Mouse (Mus musculus) embryonic fibroblast, embryonic 13.5 days (primary cell): ENCODE results near the gene Dchs2. TPM values are rescaled to one million over a fixed set of nuclear protein-coding genes. Genes with fewer than 3 reads are reported as not detected.
"Not testable (repeated sequence)": the region's sequence is repeated elsewhere in the genome, so short reads cannot be mapped to it uniquely, and the experiment has no call there.

Experiments
- H3K27ac ChIP-seq: 2 replicates; pipeline ENCODE4 v1.5.1; 2012; ENCODE audit warnings: low read length, control low read depth, inconsistent platforms; ENCODE audit not compliant: insufficient read depth
- H3K4me1 ChIP-seq: 2 replicates; pipeline ENCODE4 v1.6.1; 2011; ENCODE audit warnings: low read length; ENCODE audit not compliant: control insufficient read depth, insufficient read depth
- H3K4me3 ChIP-seq: 2 replicates; pipeline ENCODE4 v1.5.1; 2011; ENCODE audit warnings: mild to moderate bottlenecking, control low read depth, low read length; ENCODE audit not compliant: insufficient read depth
- CTCF ChIP-seq: IDR thresholded peaks from 2 replicates; pipeline ENCODE4 v1.5.1; 2011; ENCODE audit warnings: mild to moderate bottlenecking, control low read depth, low read length, moderate library complexity, borderline replicate concordance; ENCODE audit not compliant: insufficient read depth
- POLR2A ChIP-seq: IDR thresholded peaks from 2 replicates; pipeline ENCODE4 v1.6.1; 2011; ENCODE audit warnings: low read depth, mild to moderate bottlenecking, control low read depth, low read length, moderate library complexity
- polyA plus RNA-seq: library from polyadenylated mRNA; stranded (reverse); fragments of >200 nt; gene quantifications from 2 replicates; pipeline ENCODE4 v1.2.4, GENCODE M21; 2011; ENCODE audit warnings: low read depth; ENCODE audit not compliant: missing spikeins, insufficient read length

Gene Dchs2
- polyA plus RNA-seq, 1 experiment, result 0.25 TPM

DNA sequence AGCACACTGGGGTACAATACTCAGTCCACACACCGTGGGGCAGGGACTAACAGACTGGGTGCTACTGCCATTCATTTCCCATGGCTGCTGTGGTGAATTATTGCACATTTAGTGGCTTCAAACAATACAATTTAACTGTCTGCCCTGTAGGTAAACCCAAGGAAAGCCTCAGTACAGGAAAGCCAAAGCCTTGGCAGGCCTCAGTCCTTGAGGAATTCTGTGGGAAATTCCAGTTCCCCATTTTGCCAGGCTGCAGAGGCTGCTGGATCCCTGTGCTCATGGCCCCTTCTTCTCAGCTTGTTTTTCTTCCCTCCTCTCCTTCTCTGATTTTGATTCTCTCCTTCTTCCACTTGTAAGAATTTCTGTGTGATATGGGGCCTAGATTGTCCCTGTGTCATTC lies 12.8 kb upstream of the Dchs2 start:
- no peak for TF ChIP-seq POLR2A
- TF ChIP-seq CTCF, result no peak
- Histone ChIP-seq H3K4me3 (no peak overlapping the region), H3K4me1 (no peaks in the 10 kb centered on the region; the same call in 1 of the 2 replicates), H3K27ac (no peak overlapping the region)

GRCm38 (mm10) chr3:83117592-83117991 lies 10.2 kb upstream of the Dchs2 start:
- no peak overlapping the region for H3K27ac ChIP-seq
- TF ChIP-seq POLR2A, result no peak
- TF ChIP-seq CTCF, result no peak
- H3K4me3 ChIP-seq, result no peak overlapping the region
- H3K4me1 ChIP-seq, result no peaks in the 10 kb centered on the region

DNA sequence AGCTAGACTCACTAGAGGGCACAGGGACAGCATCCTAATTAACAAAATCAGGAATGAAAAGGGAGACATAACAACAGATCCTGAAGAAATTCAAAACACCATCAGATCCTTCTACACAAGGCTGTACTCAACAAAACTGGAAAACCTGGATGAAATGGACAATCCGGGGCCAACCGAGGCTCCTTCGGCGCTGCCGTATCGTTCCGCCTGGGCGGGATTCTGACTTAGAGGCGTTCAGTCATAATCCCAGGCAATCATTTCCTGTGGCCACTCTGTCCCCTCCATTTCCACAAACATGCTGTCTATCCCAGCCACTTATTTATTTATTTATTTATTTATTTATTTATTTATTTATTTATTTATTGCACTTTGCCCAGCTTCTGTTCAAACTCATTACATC lies 3.8 kb upstream of the Dchs2 start:
- H3K27ac ChIP-seq, H3K4me3 ChIP-seq, H3K4me1 ChIP-seq: not testable (repeated sequence)

- Histone ChIP-seq H3K27ac (no peak overlapping the region), H3K4me3 (peak overlapping the region; percentile 41), H3K4me1 (no peaks in the 10 kb centered on the region)
- TF ChIP-seq CTCF (no peak), POLR2A (no peak)
Observed at GRCm38 (mm10) chr3:83127088-83127725, 541 bp upstream of the Dchs2 start.

DNA sequence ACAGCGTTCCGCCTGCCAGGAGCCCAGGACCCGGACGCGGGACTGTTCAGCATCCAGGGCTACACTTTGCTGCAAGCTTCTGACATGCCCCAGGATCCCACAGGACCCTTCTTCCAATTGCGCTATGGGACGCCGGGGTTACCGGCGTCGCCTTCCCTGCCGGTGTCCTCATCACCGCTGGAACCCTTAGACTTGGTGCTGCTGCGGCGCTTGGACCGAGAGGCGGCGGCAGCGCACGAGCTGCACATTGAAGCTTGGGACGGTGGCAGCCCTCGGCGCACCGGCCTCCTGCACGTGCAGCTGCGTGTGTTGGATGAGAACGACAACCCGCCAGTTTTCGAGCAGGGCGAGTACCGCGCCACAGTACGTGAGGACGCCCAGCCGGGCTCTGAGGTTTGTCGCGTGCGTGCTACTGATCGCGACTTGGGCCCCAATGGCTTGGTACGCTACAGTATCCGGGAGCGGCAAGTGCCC lies 738 bp downstream of the Dchs2 start:
- no peak for TF ChIP-seq POLR2A
- TF ChIP-seq CTCF, result no peak
- peak overlapping the region; percentile 41 for H3K4me3 ChIP-seq
- H3K4me1 ChIP-seq, result no peaks in the 10 kb centered on the region
- no peak overlapping the region for H3K27ac ChIP-seq

DNA sequence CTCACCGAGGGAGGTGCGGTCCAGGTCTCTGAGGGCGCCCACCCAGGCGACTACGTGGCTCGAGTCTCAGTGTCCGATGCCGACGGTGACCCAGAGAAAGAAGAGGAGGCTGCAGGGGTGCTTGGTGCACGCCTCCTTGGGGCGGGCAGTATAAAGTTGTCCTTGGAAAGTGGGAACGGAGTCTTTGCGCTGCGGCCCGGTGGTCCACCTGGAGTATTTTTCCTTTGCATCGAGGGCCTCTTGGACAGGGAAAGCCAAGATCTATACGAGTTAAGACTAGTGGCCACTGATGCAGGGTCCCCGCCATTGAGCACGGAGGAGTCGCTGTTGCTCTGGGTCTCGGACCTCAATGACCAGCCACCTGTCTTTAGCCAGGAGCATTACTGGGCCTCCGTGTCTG lies 1.4 kb downstream of the Dchs2 start:
- no peak overlapping the region for H3K27ac ChIP-seq
- H3K4me3 ChIP-seq, result no peak overlapping the region
- no peaks in the 10 kb centered on the region for H3K4me1 ChIP-seq
- TF ChIP-seq POLR2A (no peak), CTCF (no peak)

- no peaks in the 10 kb centered on the region for H3K4me1 ChIP-seq
- H3K4me3 ChIP-seq, result no peak overlapping the region
- no peak overlapping the region for H3K27ac ChIP-seq
- TF ChIP-seq POLR2A (no peak), CTCF (no peak)
Observed at GRCm38 (mm10) chr3:83136413-83136812, 8.7 kb downstream of the Dchs2 start.

- no peak for TF ChIP-seq CTCF
- no peak for TF ChIP-seq POLR2A
Observed at GRCm38 (mm10) chr3:83138820-83139219, 11.1 kb downstream of the Dchs2 start.

DNA sequence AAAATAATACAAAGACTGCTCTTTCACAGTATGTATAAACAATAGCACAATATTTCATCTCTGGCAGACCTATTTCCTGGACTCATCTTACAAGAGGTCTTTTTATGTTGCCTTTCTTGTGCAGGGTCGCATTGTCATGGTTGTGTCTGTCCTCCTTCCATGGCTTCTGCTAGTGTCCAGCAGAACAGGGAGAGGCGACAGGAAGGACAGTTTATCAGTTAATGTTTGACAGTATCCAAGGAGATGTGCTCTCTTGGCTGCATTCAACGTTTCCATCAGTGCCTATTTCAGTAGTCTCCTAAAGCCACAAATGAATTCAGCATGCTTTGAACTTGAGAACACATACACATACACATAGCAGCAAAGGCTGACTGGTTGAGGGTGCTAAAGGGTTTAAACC lies 17.9 kb downstream of the Dchs2 start:
- no peak overlapping the region for H3K27ac ChIP-seq
- TF ChIP-seq POLR2A, result no peak
- no peak for TF ChIP-seq CTCF
- no peaks in the 10 kb centered on the region for H3K4me1 ChIP-seq
- H3K4me3 ChIP-seq, result no peak overlapping the region

More at GRCm38 (mm10) chr3:83138820-83139219, 11.1 kb downstream of the Dchs2 start:
- H3K4me3 ChIP-seq, result no peak overlapping the region
- no peak overlapping the region for H3K27ac ChIP-seq
- H3K4me1 ChIP-seq, result no peaks in the 10 kb centered on the region

- Histone ChIP-seq H3K4me1 (no peaks in the 10 kb centered on the region), H3K4me3 (no peak overlapping the region), H3K27ac (no peak overlapping the region)
- TF ChIP-seq POLR2A (no peak), CTCF (no peak)
Observed at GRCm38 (mm10) chr3:83147273-83148054, 19.7 kb downstream of the Dchs2 start.
